Mouse (Mus musculus) embryo, embryonic 10 days (tissue): ENCODE results near the gene Cblb.

ENCODE experiments used
- DNase-seq: peaks from one replicate; pipeline ENCODE4 v3.0.0-alpha.2; 2015; ENCODE audit warnings: low spot score

Gene Cblb

GRCm38 (mm10) chr16:52134631-52135227 lies 103.7 kb downstream of the Cblb start:
- DNase-seq, result peak; percentile 57

- DNase-seq, result no peak
These were observed 104.8 kb downstream of the Cblb start for GRCm38 (mm10) chr16:52135689-52136390.

GRCm38 (mm10) chr16:52143101-52143500 lies 112.1 kb downstream of the Cblb start:
- DNase-seq, result no peak

GRCm38 (mm10) chr16:52143818-52144217 lies 112.8 kb downstream of the Cblb start:
- no peak for DNase-seq

- no peak for DNase-seq
These were observed 113.8 kb downstream of the Cblb start for GRCm38 (mm10) chr16:52144792-52145191.

DNA sequence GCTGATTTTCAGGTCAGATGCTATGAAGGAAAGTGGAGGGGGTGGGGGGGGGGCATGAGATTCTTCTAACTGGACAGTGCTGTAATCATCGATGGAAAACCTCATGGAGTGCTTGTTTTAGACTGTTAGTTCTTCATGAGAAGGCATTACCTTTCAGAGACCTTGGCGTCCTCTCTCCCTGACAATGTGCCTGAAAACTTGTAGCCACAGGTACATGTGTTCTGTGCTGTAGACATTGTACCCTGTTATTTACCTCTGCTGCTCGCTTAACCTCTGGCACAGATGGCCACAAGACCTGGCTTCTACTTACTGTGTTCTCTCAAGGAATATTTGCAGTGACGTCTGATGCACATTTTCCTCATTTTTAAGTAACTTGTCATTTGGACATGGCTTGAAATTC lies 114.5 kb downstream of the Cblb start:
- no peak for DNase-seq

DNA sequence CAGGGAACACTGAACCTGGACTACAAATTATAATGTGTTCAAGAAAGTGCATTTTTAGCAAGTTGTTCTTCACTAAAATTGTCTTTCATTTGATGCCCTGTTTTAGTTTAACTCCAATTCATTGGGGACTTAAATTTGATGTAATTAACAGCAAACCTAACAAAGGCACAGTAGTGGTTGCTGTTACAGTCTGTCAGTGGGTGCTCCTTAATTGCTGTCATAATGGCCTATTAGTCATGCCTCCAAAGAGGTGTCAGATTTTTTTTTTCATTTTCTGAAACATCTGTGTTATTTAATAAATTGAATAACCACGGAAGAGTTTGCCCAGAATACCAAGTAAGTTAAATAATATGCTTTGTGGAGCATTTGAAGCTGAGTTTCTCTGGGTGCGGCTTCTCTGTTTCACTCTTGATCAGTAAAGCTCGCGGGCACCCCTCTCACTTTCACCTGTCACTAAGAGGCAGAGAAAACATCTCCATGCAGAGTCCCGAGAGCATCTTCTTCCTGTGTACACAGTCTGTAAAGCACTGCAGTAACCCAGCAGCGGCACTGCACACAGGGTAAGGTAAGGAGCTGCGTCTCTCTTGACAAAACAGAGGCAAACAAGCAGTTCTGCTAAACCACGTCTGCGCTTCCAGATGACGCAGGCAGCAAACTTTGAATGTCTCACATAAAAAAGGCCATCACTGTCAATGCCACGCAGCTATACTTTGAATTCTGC lies 116.1 kb downstream of the Cblb start:
- DNase-seq, result no peak

GRCm38 (mm10) chr16:52148041-52148440 lies 117.0 kb downstream of the Cblb start:
- DNase-seq, result no peak

- DNase-seq, result no peak
These were observed 118.2 kb downstream of the Cblb start for GRCm38 (mm10) chr16:52149135-52149769.

DNA sequence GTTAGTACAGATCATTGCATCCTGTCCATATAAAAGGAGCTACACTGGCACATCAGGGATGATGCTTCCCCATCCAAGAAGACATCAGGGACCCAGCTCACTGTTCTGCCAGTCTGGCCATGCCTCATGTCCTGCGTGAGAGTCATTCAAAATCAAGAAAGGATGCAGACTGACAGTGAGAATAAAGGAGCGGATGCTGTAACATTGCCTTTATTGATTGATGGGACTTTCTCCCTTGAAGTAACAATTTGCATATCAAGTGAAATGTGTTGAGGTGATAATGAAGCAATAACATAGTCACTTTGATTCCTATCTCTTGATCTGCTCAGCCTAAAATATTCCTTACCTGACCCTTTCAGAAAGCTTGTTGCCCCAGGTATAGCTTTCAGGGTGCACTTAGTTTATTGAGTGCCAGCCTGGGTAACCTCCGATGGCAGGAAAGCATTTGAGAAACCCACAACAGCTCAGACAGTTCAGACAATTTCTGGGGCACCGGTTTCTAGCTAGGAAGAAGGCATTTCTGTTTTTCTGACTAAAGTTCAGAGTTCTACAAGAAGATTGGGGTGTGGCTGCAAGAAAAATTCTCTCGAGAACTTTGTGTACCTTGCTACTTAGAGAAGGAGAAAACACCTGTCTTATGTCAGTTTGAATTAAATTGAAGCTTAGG lies 124.1 kb downstream of the Cblb start:
- DNase-seq, result no peak

DNA sequence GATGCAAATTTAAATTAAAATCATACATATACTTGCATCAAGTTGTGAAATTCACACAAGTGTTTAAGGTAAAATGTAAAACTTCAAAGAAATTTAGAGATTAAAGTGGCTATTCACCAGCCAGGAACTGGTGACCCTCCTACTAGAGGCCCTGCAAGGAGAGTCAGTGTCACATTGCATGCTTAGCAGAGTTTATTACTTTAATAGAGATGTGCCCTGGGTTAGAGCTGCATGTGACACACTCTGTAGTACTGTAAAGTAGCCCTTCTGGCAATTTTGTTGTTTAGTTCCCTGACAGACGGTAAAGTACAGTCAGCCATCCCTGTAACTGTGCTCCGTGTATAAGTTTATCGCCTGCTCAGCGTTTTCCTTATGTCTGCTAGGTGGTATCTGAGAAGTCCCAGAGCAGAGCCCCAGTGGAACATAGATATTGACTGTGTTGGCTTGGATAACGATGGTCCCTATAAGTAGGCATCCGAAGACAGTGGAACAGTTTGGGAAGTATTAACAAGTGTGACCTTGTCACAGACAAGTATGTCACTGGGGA lies 129.0 kb downstream of the Cblb start:
- DNase-seq, result no peak

GRCm38 (mm10) chr16:52164246-52164645 lies 133.2 kb downstream of the Cblb start:
- DNase-seq, result no peak

GRCm38 (mm10) chr16:52173253-52173652 lies 142.2 kb downstream of the Cblb start:
- no peak for DNase-seq

- DNase-seq, result no peak
These were observed 148.8 kb downstream of the Cblb start for GRCm38 (mm10) chr16:52179839-52180238.

GRCm38 (mm10) chr16:52182057-52182456 lies 151.0 kb downstream of the Cblb start:
- no peak for DNase-seq

DNA sequence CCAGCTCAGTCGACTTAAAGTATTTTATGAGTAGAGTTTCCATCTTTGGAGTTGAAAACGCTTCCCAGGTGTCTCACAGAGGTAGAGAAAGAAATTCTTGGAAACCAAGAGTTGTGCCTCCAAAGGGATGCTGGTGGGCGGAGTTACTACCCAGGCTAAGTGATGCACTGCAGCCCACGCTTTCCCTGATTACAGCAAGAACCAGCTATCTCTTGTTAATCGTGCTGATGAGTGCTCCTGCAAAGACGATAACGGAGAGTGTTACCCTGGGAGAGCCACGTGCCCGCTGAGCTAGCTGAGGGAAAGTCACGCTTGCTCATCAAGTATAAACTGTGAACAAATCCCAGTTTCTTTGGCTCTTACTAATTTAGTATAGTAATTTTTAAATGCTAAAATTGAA lies 153.3 kb downstream of the Cblb start:
- no peak for DNase-seq

DNA sequence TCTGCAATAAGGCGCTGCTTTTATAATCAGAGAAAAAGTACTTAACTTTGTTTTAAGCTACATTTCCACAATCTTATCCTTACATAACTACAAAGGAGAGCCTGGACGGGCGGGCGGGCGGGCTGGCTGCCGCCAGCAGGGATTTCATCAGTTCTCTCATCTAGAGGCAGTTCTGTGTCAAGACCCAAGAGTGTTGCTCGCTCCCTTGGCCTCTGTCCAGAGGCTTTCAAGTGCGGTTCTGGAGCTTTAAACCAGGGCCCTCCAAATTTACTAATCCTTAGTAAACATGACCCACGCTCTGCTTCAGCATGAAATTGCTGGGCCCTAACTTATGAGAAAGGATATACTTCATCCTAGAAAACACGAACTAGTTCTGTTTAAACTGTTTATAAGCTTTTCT lies 155.7 kb downstream of the Cblb start:
- DNase-seq, result no peak

DNA sequence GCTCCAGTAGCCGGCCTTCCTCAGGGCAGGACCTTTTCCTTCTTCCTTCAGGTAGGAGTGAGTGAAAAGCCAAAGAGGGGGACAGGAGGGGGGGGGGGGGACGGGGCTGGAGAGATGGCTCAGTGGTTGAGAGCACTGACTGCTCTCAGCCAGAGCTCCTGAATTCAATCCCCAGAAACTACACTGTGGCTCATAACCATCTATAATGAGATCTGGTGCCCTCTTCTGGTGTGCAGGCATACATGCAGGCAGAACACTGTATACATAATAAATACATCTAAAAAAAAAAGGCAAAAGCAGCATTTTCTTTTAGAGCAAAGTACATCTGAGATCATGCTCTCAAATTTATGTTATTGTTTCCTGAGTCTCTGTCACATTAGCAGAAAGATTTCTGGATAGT lies 158.1 kb downstream of the Cblb start:
- no peak for DNase-seq

- DNase-seq, result no peak
These were observed 159.7 kb downstream of the Cblb start for GRCm38 (mm10) chr16:52190714-52191113.

DNA sequence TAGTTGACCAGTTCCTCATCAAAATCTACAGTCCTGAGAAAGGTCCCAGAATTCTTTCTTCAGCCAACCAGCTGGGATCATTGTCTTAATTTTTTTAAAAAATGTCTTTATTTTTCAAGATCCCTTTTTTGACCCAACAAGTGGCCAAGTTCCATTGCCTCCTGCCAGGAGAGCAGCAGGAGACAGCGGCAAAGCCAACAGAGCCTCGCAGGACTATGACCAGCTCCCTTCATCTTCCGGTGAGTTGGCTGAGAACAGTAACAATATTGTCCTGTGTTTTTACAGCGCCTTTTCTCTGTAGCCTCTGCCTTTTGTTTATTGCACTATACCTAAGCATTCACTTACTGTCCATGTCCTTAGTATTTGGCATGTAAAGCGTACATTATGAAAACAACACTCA lies 163.0 kb downstream of the Cblb start:
- DNase-seq, result no peak

GRCm38 (mm10) chr16:52194866-52195265 lies 163.8 kb downstream of the Cblb start:
- DNase-seq, result no peak

DNA sequence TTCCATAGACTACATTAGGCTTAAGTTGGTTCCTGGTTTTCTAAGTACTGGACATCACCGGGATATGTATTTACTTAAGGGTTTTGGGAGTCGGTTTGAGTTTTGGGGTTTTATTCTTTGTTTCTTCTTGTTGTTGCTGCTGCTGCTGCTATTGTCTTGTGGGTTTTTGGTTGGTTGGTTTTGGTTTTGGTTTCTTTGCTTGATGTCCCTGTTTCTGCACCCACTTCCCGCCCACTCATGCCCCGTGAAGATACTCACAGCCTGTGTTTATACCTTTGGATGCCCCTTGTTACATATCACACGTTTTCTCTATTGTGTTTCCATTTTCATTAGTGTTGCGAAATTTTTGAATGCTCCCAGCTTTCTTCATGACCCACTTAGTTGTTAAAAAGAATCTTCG lies 169.1 kb downstream of the Cblb start:
- DNase-seq, result no peak
